Mouse (Mus musculus): ENCODE data around the gene Cnbp.
A peak's percentile ranks its signal among the peaks of the same experiment; 100 is the strongest.

The Cnbp gene

GRCm38 (mm10) chr6:87850900-87851614, at the start of gene Cnbp:
TSS of gene Cnbp (minus strand) at chr6:87851106.
- DNase-seq = peak; percentile 96

DNA sequence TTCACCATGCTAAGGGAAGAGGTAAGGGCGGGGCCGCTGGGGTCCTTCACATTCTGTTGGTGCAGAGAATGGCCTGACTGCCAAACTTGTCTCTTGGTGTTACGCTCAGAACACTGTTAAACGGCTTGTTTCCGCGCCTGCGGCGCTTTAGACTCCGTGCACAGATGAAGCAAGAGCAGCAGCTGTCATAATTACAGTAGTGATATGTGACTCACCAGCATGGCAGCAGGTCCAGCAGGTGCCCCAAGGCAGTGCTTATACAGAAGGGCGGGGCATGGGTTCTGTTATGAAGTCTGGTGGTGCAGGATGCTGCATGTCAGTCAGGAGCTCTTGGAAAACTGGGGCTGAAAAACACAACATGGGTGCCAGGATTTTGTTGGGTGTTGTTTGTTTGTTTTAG, 47.1 kb upstream of the Cnbp start:
- DNase-seq = no peak

- DNase-seq = no peak
Measured at GRCm38 (mm10) chr6:87893931-87894330, 43.0 kb upstream of the Cnbp start.

- peak; percentile 100 for DNase-seq
Measured at GRCm38 (mm10) chr6:87887594-87888233, 36.8 kb upstream of the Cnbp start, which contains the start of gene Copg1. TSS of gene Copg1 (plus strand) at chr6:87887814.

GRCm38 (mm10) chr6:87886721-87887120, 35.8 kb upstream of the Cnbp start:
- peak; percentile 52 for DNase-seq

DNA sequence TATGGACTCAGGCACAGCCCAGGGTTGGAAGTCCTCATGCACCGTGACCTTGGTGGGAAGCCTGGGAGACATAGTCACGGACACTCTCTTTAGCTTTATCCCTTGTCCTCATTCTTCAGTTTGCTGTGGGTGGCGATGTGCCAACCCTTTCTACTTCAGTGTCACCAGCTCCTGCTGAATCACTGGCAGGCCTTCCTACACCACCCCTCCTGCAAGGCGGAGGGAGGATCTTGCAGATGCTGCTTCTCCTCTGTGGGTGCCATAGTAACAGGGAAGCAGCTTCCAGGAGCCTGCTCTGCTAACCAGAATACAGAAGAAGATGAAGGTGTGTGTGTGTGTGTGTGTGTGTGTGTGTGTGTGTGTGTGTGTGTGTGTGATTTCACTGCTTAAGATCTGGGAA, 31.9 kb upstream of the Cnbp start:
- no peak for DNase-seq

- no peak for DNase-seq
Measured at GRCm38 (mm10) chr6:87882221-87882620, 31.3 kb upstream of the Cnbp start.

DNA sequence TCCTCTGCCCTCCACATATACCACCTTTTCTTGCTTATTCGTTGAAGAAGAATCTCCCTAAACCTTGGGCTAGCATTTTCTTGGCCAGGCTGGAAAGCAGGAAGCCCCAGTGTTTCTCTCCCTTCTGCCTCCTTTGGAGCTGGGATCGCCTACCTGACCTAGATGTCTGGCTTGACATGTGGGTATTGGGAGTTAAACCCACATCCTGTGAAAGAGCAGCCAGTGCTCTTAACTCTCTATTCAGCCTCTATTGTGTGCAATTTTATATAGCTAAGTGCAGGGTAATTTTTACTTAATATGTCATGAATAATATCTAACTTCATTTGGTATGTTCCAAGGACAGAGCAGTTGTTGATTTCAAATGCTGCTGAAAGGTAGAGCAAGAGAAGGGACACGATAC, 28.7 kb upstream of the Cnbp start:
- DNase-seq = no peak

DNA sequence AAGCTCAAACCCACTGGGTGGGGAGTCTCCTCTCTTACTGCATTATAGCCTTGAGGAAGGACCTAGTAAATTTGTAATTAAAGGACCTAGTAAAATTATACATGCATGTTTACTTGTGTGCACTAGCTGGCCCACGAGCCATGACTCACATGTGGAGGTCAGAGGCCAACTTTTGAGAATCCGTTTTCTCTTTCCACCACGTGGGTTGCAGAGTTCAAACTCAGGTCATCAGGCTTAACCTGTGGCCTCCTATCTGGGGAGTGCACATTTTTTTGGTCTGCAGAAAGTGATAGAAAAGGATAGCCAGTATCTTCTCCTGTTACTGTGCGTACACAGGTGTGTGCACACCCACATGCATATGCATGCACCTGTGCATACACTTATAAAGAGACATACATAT, 28.1 kb upstream of the Cnbp start:
- DNase-seq = no peak

DNA sequence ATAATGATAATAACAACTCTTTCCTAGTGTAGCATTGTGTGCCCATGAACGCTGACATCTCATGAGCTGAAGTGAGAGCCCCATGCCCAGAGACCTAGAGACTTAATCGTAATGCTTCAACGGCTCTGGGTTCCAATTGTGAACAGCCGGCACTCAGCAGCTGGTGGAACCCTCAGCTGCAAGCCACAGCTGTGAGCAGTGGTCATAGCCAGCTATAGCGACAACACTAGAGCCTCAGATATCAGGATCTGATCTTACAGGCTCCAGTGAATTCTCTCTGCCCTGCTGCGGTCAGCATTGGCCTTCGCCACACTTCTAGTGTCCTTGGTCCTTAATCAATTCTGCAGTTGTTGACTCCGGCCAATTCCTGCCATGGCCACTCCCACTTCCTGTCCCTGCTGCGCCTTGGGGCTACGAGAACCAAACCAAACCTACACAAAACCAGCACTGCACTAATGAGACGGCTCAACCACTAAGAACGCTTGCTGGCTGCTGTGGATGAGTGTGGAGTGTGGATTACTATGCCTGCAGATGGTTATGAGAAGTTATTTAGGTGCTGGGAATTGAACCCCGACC, 25.2 kb upstream of the Cnbp start:
- peak; percentile 69 for DNase-seq

- DNase-seq = peak; percentile 42
Measured at GRCm38 (mm10) chr6:87875562-87875961, 24.7 kb upstream of the Cnbp start.

DNA sequence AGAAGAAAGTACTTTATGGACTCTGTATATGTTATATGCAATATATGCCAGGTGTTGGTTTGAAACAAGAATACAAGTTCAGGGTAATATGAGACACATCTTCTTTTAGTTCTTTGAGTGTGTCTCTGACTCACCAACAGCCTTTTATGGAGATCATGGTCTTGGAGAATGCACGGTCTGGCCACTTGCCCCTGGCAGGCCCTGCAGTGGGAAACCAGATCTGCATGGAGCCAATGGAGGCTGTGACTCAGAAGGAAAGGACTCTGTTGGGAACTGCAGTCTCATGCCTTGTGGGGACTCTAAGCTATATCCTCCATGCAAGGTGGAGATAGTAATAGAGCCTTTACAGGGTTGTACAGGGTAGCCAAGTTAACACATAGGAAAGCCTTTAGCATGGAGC, 24.2 kb upstream of the Cnbp start:
- no peak for DNase-seq

DNA sequence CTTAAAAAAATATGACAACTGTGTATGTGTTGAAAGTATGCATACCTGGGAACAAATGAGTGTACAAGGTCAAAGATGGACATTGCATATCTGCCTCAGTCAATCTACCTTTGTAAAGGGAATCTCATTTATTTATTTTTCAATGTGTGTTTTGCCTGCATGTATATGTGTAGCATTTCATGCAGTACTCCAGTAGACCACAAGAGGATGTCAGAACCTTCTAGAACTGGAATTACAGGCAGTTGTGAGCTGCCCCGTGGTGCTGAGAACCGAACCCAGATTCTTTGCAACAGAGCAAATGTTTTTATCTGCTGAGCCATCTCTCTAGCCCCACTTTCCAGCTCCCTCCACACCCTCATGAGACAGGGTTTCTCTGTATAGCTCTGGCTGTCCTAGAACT, 23.1 kb upstream of the Cnbp start:
- no peak for DNase-seq

- DNase-seq = peak; percentile 58
Measured at GRCm38 (mm10) chr6:87873104-87873503, 22.2 kb upstream of the Cnbp start.

GRCm38 (mm10) chr6:87871240-87871639, 20.3 kb upstream of the Cnbp start:
- no peak for DNase-seq

GRCm38 (mm10) chr6:87870440-87870839, 19.5 kb upstream of the Cnbp start:
- no peak for DNase-seq

GRCm38 (mm10) chr6:87868871-87869506, 18.1 kb upstream of the Cnbp start:
- peak; percentile 46 for DNase-seq

DNA sequence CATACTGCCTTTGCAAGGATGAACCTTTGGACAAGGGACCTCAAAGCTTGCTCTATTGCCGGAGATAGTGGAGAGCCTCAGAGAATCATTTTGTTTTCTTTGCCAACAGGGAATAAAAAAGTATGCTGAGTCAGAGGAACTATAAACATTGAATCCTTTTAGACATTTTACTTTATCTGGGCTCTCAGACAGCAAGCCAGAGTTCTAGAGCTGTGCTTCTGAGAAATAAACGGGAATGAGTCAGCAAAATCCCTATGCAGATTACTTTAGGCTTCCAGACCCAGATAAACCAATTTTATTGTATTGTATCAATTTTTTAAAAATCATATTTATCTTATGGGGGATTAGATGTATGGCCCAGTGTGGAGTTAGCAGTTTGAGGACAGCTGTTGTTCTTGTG, 16.4 kb upstream of the Cnbp start:
- no peak for DNase-seq

DNA sequence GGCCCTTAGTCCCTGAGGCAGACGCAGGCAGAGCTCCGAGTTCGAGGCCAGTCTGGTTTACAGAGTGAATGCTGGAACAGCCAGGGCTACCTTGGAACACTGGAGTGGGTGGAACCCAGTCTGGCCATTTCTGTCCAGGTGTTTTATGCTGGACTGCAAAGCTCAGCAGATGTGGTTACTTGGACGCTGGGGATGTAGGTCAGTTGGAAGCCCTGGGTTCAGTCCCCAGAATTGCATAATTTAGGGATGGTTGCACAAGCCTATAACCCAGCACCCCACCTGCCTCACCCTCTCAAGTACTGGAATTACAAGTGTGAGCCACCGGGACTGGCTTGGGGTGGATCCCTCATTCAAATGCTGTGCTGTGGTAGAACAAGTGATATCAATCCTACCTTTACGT, 15.3 kb upstream of the Cnbp start:
- no peak for DNase-seq

- DNase-seq = no peak
Measured at GRCm38 (mm10) chr6:87857071-87857470, 6.2 kb upstream of the Cnbp start.

DNA sequence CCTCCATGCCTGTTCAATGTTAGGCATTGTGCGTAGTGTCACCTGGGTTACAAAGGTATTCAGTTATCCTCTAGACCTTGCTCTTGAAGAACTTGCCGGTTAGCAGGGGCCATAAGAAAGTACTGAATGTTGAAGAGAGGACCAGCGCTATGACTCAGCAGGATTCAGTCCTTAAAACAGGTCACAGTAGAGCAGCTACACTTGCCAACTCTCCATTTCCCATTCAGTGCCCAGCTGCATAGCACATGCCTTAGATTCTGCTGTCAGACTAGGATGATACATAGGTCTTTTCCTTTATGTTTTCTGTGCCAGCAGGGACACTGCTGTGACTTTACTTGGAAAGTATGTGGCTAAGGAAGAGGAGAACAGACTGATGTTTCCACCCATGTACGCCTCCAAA, 2.5 kb upstream of the Cnbp start:
- peak; percentile 34 for DNase-seq

- no peak for DNase-seq
Measured at GRCm38 (mm10) chr6:87851871-87852270, 965 bp upstream of the Cnbp start.

DNA sequence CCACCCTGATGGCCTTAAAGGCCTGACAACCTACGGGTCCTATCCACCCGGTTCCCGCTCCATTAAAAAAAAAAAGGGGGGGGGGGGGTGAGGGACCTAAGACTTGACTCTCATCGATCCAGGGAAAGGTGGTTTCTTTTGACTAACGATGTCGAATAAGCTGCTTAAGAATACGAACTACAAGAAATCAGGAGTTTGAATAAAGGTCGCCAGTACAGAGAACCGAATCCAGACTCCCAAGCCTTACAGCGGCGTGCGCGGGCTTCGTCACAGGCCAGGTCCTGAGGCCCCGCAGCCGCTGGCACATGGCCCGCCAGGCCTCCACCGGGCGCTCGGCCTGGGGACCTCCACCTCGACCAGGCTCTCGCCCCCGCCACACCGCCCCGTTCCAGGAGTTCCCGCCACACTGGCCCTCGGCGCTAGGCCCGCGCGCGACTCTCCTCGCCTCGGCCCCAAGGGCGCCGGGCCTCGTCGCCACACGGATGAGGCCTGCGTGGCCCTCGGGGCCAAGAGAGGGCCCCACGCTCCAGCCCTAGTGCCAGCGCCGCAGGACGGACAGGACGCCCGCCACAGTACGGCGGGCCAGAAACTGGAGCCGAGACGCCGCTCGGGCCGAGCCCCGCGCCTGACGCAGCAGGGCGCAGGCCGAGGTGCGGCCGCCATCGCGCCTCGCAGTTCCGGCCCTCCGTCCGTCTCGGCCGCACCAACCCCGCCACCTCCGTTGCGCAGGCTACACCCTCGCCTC, 579 bp downstream of the Cnbp start:
- DNase-seq = peak; percentile 58
